ENCODE assay signal across 25 mouse cellular contexts in the genomic region with DNA sequence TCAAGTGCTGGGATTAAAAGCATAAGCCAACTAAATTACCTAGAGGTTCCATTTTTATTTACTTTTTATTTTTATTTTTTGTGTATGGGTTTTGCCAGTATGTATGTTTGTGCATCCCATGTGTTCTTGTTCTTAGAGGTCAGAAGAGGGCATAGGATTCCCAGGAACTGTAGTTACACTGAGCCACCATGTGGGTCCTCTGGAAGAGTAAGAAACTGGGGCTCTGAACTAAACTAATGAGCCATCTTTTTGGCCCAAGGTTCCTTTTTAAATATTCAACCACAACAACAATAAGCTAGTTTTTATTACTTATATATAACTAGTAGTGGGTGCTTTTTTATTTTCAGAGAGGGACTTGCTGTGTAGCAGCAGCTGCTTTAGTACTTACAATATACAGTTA. TPM values are rescaled to one million over a fixed set of nuclear protein-coding genes. Genes with fewer than 3 reads are reported as not detected.
"Had no signal": no experiment of that assay in that cellular context is flagged by ENCODE, and none has a peak within 500 bp of the region (broad histone marks: within the 10 kb centered on the region; RNA-seq: fewer than 3 reads in every experiment).

No protein-coding gene starts in this region.

- DNase-seq: lung, adult 2 months; lung, postnatal 10 days; lung, postnatal 4 days; retina, postnatal 1 day; right cerebral cortex, adult 18-20 months; right cerebral cortex, postnatal 25 days; right cerebral cortex, postnatal 4 days; spleen, adult 18-20 months; thymus, adult 18-20 months; thymus, postnatal 14 days; thymus, postnatal 36 days had no signal

- H3K9ac ChIP-seq: lung, embryonic 15.5 days; midbrain, embryonic 13.5 days; neural tube, embryonic 13.5 days; neural tube, embryonic 15.5 days had no signal

- H3K9me3 ChIP-seq: lung, embryonic 15.5 days; midbrain, embryonic 13.5 days; neural tube, embryonic 13.5 days; neural tube, embryonic 15.5 days had no signal

- H3K27me3 ChIP-seq: lung, embryonic 15.5 days; midbrain, embryonic 13.5 days; neural tube, embryonic 13.5 days; neural tube, embryonic 15.5 days had no signal

- ATAC-seq: midbrain, embryonic 13.5 days; midbrain, embryonic 16.5 days had no signal

- H3K27ac ChIP-seq: lung, embryonic 15.5 days; midbrain, embryonic 10.5 days; midbrain, embryonic 13.5 days; neural tube, embryonic 13.5 days; neural tube, embryonic 15.5 days had no signal

- H3K4me3 ChIP-seq: lung, embryonic 15.5 days; midbrain, embryonic 10.5 days; midbrain, embryonic 13.5 days; myocyte; neural tube, embryonic 13.5 days; neural tube, embryonic 15.5 days had no signal

- H3K4me2 ChIP-seq: lung, embryonic 15.5 days; midbrain, embryonic 13.5 days; neural tube, embryonic 13.5 days; neural tube, embryonic 15.5 days had no signal

RNA-seq across cellular contexts. Expression of a gene that starts 11.3 kb away (rescaled TPM):
- total RNA-seq: megakaryocyte, adult 5-6 weeks; megakaryocyte-erythroid progenitor cell, adult 5-6 weeks had no signal
- polyA plus RNA-seq: liver, embryonic 16.5 days; lung, embryonic 15.5 days; midbrain, embryonic 16.5 days; myocyte; neural tube, embryonic 11.5 days; neural tube, embryonic 13.5 days; neural tube, embryonic 15.5 days; small intestine, adult 2 months; stomach, embryonic 14.5 days; thymus, postnatal 0 days had no signal
